Mouse (Mus musculus) retina, adult 2 months (tissue): ENCODE measurements around the gene Ubn1.

Source experiments
- DNase-seq: peaks from one replicate; pipeline ENCODE4 v3.0.0-alpha.2; 2012; ENCODE audit warnings: low read depth, low spot score

The Ubn1 gene

DNA sequence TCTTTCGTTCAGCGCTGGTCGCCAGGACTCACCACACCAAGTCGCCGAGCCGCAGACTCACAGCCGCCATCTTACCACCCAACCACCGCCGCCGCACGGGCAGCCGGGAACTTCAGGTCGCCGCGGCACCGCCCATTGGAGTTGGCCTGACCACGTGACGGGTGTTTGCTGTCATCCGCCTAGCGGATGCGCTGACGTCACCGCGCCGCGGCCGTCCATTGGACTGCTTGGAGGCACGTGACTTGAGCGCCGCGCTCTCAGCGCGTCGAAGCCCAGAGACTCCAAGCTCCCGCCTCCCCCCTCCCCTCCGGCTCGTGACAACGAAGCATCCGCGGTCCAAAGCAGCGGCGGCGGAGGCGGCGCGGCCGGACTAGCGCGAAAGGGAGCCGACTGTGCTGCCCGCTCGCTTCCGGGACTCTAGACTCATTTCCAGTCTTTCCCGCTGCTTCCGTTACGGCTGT is at the start of gene Ubn1, which contains the start of gene Glyr1:
Gene Ubn1, plus strand, starts transcription at position 284 of the 461 bp plus-strand sequence.
Gene Glyr1, minus strand, starts transcription at position 90 of the 461 bp plus-strand sequence.
- DNase-seq, result peak; percentile 96

DNA sequence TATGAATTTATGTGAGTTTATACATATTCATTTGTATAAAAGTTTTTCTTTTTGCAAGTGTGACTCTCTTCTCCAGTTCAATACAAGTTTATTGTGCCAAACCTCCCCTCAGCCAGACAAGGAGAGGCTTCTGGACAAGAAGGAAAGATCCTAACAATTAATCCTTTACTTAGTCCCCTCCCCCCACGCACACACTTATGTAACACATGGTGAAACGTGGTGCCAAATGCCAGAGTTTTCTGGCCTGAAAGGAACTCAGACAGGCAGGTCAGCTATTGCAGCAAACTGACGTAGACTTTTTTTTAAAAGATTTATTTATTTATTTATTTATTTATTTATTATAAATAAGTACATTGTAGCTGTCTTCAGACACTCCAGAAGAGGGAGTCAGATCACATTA is 49.2 kb upstream of the Ubn1 start:
- no peak for DNase-seq

DNA sequence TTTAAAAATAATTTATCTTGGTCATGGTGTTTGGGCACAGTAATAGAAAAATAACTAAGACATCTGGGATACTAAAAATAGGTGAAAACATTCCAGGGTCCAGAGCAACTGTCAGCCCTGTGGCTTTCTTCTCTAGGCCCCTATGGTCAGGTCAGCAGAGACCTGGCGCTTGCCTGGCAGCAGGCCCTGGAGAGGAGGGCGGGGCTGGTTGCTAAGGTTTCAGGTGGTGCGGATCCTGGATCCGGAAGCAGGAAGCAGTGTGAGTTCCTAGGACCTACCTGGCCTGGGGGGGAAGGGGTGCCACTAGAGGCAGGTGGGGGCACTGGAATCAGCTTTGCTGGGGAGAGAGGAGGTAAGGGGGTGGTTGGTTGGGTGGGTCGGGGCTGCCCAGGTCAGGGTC is 42.8 kb upstream of the Ubn1 start, which contains the start of gene Smim22:
Gene Smim22, plus strand, starts transcription at position 222 of the 400 bp plus-strand sequence.
- DNase-seq, result no peak

DNA sequence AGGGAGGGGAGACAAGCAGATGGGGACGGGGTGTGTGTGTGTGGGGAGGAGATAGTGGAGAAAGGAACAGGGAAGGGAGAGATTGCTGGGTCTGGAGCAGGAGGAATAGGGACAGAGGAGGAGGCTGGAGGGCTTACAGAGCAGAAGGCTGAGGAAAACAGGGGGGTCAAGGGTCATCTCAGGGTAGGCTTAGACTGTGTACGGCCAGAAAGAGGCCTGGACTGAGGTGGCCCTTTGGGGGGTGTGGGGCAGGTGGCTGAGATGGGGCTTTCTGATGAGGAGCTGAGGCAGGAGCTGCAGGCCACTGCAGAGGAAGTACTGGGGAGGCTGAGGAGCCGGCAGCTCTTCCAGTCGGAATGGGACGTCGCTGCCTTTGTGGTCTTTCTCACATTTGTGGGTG is 42.4 kb upstream of the Ubn1 start:
- no peak for DNase-seq

DNA sequence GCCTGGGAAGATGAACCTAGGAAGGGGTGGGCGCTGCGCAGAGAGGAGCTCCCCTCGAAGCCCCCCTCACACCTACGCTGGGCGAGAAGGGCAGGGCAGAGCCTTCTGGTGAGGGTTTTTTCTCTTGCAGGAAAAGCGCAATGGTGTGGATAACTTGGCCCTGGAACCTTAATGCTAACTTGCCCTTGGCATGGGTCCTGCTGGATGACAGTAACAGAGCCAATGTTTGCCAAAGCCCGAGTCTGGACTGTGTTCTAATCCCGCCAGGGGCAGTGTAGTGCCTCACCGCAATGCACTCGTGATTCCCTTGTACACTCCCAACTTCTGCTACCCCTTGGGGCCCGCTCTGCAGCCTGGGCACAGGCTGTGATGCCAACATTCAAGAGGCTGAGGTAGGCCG is 41.8 kb upstream of the Ubn1 start:
- DNase-seq, result no peak

DNA sequence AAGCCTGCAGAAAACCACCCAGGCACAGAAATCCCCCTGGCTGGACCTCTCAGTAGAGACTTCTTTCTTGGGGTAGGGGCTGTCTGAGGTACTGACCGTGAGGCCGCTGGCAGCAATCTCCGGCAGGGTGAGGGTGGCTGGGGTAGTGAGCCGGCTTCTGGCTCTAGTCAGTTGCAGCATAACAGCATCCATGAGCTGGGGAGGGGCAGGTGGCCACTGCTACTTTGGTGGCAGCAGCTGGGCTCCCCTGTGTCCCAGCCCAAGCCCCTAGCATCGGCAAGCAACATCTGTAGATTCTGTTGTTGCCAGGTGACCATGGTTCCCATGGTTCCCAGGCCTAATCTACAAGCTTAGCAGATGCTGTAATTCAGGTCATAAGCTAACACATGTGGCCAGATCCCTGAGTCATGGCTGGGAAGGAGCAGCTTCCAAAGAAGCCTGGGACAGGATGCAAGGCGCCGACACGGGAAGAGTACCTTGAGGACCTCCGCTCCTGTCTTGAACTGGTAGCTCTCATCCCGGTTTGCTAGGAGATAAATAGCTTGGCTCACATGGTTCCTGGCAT is 39.4 kb upstream of the Ubn1 start:
- DNase-seq, result peak; percentile 25

DNA sequence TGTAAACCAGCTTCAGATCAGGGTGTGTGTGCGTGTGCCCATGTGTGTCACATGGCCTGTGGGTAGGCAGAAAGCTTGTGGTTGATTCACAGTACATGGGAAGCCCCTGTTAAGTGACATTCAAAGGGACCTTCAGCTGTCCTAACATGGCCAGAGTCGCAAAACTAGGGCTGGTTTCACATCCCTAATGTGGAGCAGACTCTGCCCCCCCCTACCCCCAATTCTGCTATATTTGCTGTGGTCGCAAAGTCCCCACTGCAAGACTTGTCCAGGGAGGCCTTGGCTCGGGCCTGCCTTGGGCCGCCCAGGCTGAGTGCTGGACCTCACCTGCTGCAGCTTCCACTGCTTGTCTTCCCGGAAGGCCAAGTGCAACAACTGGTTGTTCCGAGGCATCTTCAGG is 38.6 kb upstream of the Ubn1 start:
- no peak for DNase-seq

DNA sequence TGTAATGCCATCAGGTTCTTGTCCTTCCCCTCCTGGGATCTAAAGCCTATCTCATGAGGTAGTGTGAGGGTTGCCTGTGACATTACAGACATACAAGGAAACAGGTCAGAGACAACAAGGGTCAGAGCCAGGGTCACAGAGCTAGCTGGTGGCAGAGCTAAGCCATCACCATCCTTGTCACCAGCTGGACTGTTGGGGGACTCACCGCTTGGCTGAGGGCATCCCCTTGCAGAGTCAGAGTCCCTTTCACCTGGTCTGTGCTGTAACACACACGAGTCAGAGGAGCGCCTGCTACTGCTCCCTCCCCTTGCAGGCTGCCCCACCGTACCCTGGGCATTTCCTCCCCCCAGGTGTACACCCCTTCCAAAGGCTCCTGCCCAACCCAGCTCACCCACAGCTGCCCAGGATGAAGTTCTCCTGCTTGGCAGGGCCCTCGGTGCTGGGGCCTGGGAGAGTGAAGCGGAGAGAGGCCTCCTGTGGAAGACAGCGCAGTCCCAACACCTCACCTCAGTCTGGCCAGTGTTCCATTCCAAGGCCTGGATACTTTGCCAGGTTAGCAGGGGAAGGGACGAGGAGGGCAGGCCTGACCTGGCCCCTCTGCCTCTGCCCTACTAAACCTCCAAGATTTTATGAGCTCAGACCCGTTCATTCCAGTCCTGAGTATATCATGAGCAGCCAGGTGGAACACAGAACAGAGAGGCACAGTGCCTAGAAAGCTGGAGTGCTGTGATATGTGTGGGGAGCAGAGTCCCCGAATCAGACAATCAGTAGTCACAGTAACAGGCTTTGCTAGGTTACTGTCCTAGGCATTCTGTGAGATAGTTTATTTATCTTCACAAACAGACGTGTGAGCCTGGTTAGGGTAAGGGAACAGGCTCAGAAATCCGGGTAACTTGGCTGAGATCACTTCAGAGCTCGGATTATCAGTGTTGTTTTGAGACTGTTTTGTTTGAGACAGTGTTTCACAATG is 37.5 kb upstream of the Ubn1 start:
- no peak for DNase-seq

DNA sequence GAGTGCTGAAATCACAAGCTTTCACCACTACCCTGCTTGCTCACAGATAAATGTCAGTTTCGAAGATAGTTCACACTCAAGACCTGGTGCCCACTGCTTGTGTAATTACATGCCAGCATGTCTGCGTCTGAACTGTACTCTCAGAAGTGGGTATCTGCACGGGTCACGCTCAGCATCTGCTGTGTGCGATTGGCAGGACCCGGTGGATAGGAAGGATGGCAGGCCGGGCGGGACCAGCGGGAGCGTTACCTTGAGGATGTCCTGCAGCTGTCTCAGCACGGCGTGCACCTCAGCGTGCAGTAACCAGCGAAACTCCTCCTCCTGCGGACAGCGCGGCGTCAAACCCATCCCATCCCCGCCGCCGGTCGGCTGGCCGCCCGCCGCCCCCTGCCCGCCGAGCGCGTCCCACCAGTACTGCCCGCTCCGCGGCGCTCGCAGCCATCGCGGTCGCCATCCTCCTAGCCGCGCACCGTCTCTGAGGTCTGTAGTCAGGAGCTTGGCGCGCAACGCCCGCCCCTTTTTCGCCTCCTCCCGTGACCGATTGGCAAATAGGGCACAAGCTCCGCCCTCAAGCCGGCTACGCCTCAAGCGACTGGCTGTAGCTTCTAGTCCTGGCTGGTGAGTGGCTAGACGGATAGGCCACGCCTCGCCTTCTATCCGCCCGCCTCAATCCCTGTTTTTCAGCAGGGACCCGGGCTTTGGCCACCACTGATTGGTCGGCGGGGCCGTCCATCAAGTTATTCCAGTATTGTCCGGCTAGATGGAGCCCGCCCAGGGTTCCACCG is 36.6 kb upstream of the Ubn1 start, which contains the start of gene Rogdi:
Gene Rogdi, minus strand, starts transcription at position 500 of the 785 bp plus-strand sequence.
- DNase-seq, result peak; percentile 99

DNA sequence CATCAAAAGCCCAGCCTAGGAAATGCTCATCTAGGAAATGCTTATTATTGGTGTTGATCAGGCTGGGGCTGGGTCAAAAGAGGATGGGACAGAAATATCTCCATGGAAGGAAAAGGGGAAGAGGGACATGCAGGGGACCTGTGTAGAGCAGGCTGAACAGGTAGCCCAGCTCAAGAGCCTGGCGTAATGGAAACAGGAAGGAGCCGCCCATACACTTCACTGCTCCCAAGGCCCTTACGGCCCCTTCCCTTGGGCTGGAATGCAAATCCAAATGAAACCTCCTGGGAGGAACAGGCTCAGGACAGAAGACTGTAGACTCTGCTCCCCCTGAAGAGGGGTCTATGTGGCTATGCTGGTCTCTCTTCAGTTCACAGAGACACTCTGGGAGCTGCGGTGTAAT is 35.3 kb upstream of the Ubn1 start:
- DNase-seq, result no peak

DNA sequence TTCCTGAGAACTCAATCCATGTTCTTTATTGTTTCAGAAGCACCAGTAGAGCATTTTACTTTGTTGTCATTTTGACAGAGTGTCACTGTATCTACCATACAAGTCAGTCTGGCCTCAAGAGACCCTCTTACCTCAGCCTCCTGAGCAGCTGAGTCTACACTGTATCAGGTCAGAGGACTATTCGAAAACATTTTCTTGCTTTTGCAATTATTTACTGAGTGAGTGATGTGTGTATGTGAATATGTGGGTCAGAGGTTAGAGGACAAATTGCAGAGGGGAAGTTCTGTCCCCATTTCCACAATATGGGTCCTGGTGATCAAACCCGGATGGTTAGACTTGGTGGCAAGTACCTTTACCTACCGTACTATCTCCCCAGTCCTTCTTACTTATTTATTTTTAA is 25.8 kb upstream of the Ubn1 start:
- DNase-seq, result no peak

DNA sequence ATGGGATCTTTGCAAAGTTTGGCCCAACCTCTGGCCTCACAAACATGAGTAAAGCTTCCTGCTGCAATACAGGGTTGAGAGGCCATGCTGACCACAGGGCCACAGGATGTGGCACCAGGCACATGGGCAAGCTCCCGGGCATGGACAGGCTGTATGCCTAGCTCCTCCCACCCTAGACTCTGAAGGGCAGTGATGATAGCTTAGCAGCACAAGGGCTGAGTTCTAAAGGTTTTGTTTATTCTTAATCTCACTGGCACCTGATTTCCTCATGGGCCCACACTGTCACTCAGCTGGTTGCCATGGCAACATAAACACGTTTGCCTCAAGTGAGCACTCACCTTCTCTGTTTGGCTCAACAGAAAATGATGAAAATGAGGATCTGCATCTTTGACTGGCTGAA is 20.0 kb upstream of the Ubn1 start:
- no peak for DNase-seq

DNA sequence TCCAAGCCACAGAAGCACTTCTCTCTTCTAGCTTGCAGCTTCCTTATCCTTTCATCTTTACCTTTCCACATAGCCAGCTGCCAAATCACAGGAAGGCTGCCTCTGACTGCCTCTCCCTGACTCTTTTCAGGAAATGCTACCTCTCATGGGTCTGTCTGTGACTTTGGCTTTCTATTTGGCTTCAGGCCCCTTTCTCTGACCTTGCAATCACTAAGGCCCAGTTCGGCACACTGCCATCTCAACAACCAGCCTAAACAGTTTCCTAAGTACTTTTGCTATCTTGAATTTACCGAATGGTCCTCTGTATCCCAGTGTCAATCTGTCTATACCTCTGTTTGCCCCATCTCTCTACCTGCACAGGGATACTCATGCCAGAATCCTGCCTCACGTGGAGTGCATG is 14.3 kb upstream of the Ubn1 start:
- DNase-seq, result no peak

DNA sequence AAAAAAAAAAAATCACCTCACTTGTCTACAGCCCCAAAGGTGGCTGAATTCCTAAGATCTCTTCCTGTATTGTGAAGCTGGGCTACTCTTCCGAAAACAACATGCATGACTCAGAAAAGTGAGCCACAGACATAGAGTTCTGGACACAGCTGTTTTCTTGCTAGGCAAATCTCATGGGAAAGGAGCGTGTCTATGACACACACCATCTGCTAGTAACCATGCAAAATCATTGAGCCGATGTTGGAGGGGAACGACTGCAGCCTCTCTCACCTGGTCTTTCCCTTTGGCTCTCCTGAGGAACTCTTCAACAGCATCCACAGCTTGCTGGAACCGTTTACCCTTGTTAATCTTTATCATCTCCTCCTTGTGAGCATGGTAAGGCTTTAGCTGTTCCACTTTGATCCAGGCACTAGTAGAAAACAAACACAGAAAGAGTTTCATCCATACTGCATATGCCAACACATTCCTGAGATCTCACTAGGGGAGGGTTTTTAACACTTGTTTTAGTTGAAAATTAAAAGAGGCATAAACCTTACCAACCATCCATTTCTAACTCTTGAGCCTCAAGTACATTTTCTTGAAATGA is 13.1 kb upstream of the Ubn1 start:
- DNase-seq, result no peak

DNA sequence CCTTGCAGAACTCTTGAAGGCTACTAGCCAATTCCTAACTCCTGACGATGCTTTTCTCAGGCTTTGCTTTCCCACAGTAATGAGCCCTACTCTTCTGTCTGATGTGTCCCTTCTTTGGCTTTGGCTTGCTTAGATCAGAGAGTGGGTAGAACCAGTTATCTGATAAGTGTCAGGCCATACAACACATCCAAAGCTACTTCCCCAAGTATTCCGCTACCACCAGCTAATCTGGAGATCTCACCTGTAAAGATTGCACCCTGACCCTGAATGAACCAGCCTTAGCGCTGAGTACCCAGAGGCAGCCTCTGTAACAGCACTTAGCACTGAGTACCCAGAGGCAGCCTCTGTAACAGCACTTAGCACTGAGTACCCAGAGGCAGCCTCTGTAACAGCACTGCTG is 4.5 kb upstream of the Ubn1 start:
- no peak for DNase-seq

DNA sequence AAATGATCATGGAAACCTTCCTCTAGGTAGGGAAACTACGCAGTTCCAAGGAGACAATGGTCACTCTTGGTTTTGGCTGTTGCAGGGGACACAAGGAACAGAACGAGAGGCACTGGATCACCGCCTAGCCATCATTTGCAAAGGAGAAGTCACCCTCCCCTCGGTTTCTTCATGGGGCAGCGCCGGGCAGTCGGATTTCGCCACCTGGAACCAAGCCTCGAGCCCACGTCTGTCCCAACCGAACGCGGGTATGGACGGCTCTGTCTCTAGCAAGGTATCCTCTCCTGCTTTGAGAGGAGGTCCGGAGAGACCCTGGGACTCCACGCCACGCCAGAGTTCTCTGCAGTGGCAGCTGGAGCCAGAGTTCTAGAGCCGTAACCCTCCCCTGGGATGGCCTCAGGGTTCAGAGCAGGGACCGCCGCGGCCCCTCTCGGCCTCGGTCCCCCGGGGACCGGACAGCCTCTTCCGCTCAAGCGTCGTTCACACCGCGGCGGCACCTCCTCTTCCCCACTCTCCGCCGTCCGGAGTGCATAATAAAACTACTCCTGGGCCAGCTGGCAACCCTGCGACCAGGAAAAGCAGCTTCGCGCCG is 579 bp upstream of the Ubn1 start:
- DNase-seq, result no peak

DNA sequence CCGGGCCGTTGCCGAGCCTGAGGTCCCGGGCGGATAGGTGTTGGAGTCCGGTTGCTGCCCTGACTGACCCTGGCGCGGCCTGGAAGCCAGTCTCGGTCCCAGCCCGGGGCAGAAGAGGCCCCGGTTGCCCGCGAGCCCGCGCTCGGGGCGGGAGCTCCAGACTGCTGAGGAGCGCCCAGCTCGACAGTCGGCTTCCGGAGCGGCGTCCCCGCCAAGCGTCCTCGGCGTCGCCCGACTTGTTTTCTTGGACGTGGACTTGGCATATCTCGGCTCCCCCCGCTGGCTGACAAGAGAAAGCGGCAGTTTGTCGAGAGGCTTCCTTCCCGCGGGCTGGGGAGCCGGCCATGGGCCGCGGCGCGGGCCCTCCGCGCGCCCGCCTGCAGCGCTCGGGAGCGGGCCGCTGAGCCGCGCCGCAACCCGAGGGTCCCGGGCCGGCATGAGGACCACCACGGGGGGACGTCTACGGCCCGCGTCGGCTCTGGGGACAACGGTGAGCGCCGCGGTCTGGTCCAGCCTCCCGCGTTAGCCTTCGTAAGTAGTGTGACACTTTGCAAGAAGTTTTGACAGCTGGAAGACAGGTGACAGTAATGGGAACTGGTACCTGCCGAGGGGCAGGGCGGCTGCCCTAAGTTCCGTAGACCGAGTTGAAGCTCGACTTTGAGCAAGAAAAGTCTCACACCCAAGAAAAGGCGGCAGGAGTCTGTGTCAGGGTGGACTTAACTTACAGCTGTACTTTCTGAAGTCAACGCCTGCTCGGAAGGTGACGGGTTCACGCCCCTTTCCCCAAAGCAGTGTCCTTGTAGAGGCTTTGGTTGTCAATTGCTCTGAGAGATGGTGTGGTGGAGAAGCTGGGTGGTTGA is 624 bp downstream of the Ubn1 start:
- DNase-seq, result peak; percentile 25

DNA sequence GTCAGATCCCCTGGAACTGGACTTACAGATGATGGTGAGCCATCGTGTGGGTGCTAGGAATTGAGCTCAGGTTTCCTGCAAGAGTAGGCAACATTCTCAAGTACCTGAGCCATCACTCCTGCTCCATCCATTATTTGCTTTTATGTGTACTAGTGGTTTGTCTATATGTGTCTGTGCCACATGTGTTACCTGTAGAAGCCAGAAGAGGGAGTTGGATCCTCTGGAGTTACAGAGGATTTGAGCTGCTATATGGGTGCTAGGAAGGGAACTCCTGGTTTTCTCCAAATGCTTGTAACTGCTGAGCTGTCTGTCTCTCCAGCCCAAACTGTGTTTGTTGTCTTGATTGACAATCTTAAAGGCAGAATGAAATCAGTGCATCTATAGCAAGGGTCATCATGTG is 8.3 kb downstream of the Ubn1 start:
- DNase-seq, result no peak

DNA sequence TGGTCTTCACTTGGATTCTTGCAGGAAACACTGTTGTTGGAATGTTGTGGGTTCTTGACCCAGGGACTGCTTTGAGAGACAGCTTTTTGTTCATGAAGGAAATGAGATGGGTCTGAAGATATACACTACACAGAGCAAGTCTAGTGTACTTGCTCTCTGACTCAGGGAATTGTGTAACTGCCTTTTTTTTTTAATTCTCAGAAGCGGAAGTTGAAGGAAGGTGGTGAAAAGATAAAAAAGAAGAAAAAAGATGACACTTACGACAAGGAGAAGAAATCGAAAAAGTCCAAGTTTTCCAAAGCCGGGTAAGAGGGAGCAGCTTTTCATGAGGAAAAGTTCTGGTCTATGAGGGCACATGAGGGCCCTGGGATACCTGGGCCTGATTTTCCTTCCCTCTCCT is 13.6 kb downstream of the Ubn1 start:
- no peak for DNase-seq

DNA sequence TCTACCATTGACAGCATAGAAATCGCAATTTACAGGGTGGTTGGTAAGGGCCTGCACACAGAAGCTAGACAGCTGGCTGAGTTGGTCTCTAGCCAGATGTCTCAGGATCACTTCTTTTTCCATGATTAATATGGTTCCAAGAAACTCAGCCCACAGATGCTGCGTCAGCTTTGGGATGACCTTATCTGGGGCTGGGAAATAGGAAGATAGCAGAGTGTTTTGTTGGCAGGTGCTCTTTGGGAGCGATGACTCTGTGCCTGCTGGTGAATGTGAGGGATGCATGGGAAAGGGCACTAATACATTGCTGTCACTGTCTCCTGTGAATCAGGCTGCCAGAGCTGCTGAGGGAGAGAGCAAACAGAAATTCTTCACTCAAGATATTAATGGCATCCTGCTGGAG is 20.5 kb downstream of the Ubn1 start:
- no peak for DNase-seq
